Mouse (Mus musculus): ENCODE measurements around the gene Dpp6.

- TF ChIP-seq KAT2A (conservative IDR thresholded peaks at IDR 0.05; ENCODE audit: low read depth, low read length): no peak
- TF ChIP-seq MXI1 (IDR thresholded peaks at IDR 0.05; ENCODE audit: low read depth, low read length): no peak
- TF ChIP-seq ZNF384 (IDR thresholded peaks at IDR 0.05; ENCODE audit: low read depth, low read length): no peak
- TF ChIP-seq CTCF (IDR thresholded peaks at IDR 0.05 in 2 of 3, conservative IDR thresholded peaks at IDR 0.05 in 1 of 3; ENCODE audit: control insufficient read depth in 1 of 3, insufficient read depth in 1 of 3, low read depth in 2 of 3, low read length in 3 of 3, poor library complexity in 1 of 3, severe bottlenecking in 1 of 3): no peak
- no peak for TF ChIP-seq EP300 (IDR thresholded peaks at IDR 0.05; ENCODE audit: low read depth in 1 of 2, low read length in 2 of 2)
- no peak for TF ChIP-seq UBTF (IDR thresholded peaks at IDR 0.05; ENCODE audit: borderline replicate concordance, insufficient read depth, low read depth, low read length)
- no peak for TF ChIP-seq USF1 (IDR thresholded peaks at IDR 0.05; ENCODE audit: low read depth, low read length)
- TF ChIP-seq TAL1 (IDR thresholded peaks at IDR 0.05; ENCODE audit: low read length): no peak
Observed at GRCm38 (mm10) chr5:27549291-27549690, 732.3 kb downstream of the Dpp6 start.

Data from MEL (cell line).